Mouse (Mus musculus): ENCODE measurements around the gene Rpl21. TPM values are rescaled to one million over a fixed set of nuclear protein-coding genes. Genes with fewer than 3 reads are reported as not detected.
"Not testable (repeated sequence)": the region's sequence is repeated elsewhere in the genome, so short reads cannot be mapped to it uniquely, and the experiment has no call there.

Gene Rpl21
- polyA plus RNA-seq, 1 experiment from 2014 or later, result 401 TPM

GRCm38 (mm10) chr5:146877882-146878281 is 45.2 kb downstream of the Rpl21 start:
- not testable (repeated sequence) for ATAC-seq (ENCODE audit: low FRiP score, low read depth)
- WGBS, result 84% methylated on average over 5 of the region's 6 CpGs

GRCm38 (mm10) chr5:146882261-146882660 is 49.6 kb downstream of the Rpl21 start:
- WGBS, result 89% methylated on average over 6 of the region's 6 CpGs
- Histone ChIP-seq H3K4me2 (replicated peaks) (no peak overlapping the region), H3K9me3 (no peaks in the 10 kb centered on the region), H3K9ac (replicated peaks) (no peak overlapping the region), H3K4me3 (no peak overlapping the region), H3K27me3 (no peaks in the 10 kb centered on the region), H3K36me3 (no peaks in the 10 kb centered on the region), H3K27ac (replicated peaks) (no peak overlapping the region), H3K4me1 (no peaks in the 10 kb centered on the region)
- no peak for ATAC-seq (ENCODE audit: low FRiP score, low read depth)

More at GRCm38 (mm10) chr5:146877882-146878281, 45.2 kb downstream of the Rpl21 start:
- H3K36me3 ChIP-seq; H3K4me3 ChIP-seq; H3K4me1 ChIP-seq; H3K27me3 ChIP-seq; H3K4me2 ChIP-seq (replicated peaks); H3K9me3 ChIP-seq; H3K9ac ChIP-seq (replicated peaks); H3K27ac ChIP-seq (replicated peaks): not testable (repeated sequence)

GRCm38 (mm10) chr5:146883053-146883452 is 50.4 kb downstream of the Rpl21 start:
- Histone ChIP-seq H3K4me3 (no peak overlapping the region), H3K4me1 (no peaks in the 10 kb centered on the region), H3K9ac (replicated peaks) (no peak overlapping the region), H3K4me2 (replicated peaks) (no peak overlapping the region), H3K9me3 (no peaks in the 10 kb centered on the region), H3K27ac (replicated peaks) (no peak overlapping the region), H3K36me3 (no peaks in the 10 kb centered on the region), H3K27me3 (no peaks in the 10 kb centered on the region)
- 78% methylated on average over 7 of the region's 7 CpGs for WGBS
- no peak for ATAC-seq (ENCODE audit: low FRiP score, low read depth)

GRCm38 (mm10) chr5:146883486-146884272 is 51.0 kb downstream of the Rpl21 start:
- 90% methylated on average over 15 of the region's 15 CpGs for WGBS
- Histone ChIP-seq H3K9ac (replicated peaks) (no peak overlapping the region), H3K4me3 (no peak overlapping the region), H3K27me3 (no peaks in the 10 kb centered on the region), H3K9me3 (no peaks in the 10 kb centered on the region), H3K36me3 (no peaks in the 10 kb centered on the region), H3K4me1 (no peaks in the 10 kb centered on the region), H3K27ac (replicated peaks) (no peak overlapping the region), H3K4me2 (replicated peaks) (no peak overlapping the region)
- no peak for ATAC-seq (ENCODE audit: low FRiP score, low read depth)

Other genes starting within 250 kb of the Rpl21 start
- gene Gpr12, start 247.7 kb upstream of the Rpl21 start, polyA plus RNA-seq (2016; fragmentation: Nextera tagmentation; extraction: Ambion mirVana), result 0.79 and 0.85 TPM in 2 replicates
- gene Usp12, start 37.9 kb upstream of the Rpl21 start, polyA plus RNA-seq (2016; fragmentation: Nextera tagmentation; extraction: Ambion mirVana), result 18.2 and 19.8 TPM in 2 replicates
- gene Rasl11a, start 12.2 kb downstream of the Rpl21 start, polyA plus RNA-seq (2016; fragmentation: Nextera tagmentation; extraction: Ambion mirVana), result 22.5 and 22.6 TPM in 2 replicates
- 90.9 and 99.8 TPM in 2 replicates for gene Gtf3a, start 115.8 kb downstream of the Rpl21 start, polyA plus RNA-seq (2016; fragmentation: Nextera tagmentation; extraction: Ambion mirVana)
- gene Mtif3, start 130.9 kb downstream of the Rpl21 start, polyA plus RNA-seq (2016; fragmentation: Nextera tagmentation; extraction: Ambion mirVana), result 21.1 and 22.5 TPM in 2 replicates
- 6.3 and 7.4 TPM in 2 replicates for gene Lnx2, start 243.7 kb downstream of the Rpl21 start, polyA plus RNA-seq (2016; fragmentation: Nextera tagmentation; extraction: Ambion mirVana)
- gene Polr1d, start 244.2 kb downstream of the Rpl21 start, polyA plus RNA-seq (2016; fragmentation: Nextera tagmentation; extraction: Ambion mirVana), result 95.4 and 100 TPM in 2 replicates

All from midbrain, embryonic 12.5 days (tissue).